Mouse (Mus musculus) stomach, postnatal 0 days (tissue): ENCODE results near the gene Cntnap1.

ENCODE experiments used
- CTCF ChIP-seq: IDR thresholded peaks from 2 replicates; pipeline ENCODE4 v1.5.1; 2016; ENCODE audit warnings: antibody characterized with exemption, low read depth, mild to moderate bottlenecking, moderate library complexity
- EP300 ChIP-seq: optimal IDR thresholded peaks from 2 replicates; pipeline ENCODE3; 2016; ENCODE audit warnings: antibody characterized with exemption

- TF ChIP-seq CTCF (no peak), EP300 (peak; percentile 49)
Observed at GRCm38 (mm10) chr11:101171721-101172433, 1.6 kb downstream of the Cntnap1 start.
